Mouse (Mus musculus): ENCODE measurements around the gene Fkbp2. TPM values are rescaled to one million over a fixed set of nuclear protein-coding genes. Genes with fewer than 3 reads are reported as not detected.
"Not testable (repeated sequence)": the region's sequence is repeated elsewhere in the genome, so short reads cannot be mapped to it uniquely, and the experiment has no call there.

Gene Fkbp2
- polyA plus RNA-seq, 1 experiment from 2014 or later, result 64.2 TPM

DNA sequence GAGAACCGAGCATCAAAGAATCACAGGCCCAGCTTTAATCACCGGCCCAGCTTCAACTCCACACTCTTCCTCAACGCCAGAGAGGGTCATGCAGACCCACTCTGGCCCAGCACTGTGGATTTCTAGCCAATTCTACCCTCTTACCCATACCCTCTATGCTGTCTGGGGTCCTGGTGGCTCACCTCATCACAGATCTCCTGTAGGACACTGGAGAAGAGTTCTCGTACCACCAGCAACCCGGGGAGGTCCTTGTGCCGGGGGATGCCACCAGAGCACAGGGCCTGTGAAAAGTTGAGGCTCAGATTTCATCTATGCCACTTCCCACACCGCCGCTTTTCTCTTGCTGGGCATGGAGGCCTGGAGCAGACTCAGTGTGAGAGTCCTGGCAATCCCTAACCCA, 14.2 kb upstream of the Fkbp2 start:
- peak overlapping the region; percentile 88 for H3K9ac ChIP-seq (ENCODE audit: low read length)
- H3K27me3 ChIP-seq (ENCODE audit: control insufficient read depth, insufficient read depth, low read length), result no peaks in the 10 kb centered on the region
- no peak overlapping the region for H3K27ac ChIP-seq (replicated peaks in 1 of 2; ENCODE audit: control insufficient read depth in 1 of 2, insufficient read depth in 1 of 2, low read depth in 2 of 2, low read length in 2 of 2)
- H3K9me3 ChIP-seq (ENCODE audit: control insufficient read depth, low read length), result no peaks in the 10 kb centered on the region
- no peak for ATAC-seq (ENCODE audit: insufficient number of reproducible peaks, insufficient read depth, low FRiP score, low read depth)
- peaks cover 19% of the 10 kb centered on the region for H3K36me3 ChIP-seq (ENCODE audit: control insufficient read depth, insufficient read depth, low read length)
- no peak overlapping the region for H3K4me3 ChIP-seq (ENCODE audit: control insufficient read depth in 1 of 2, insufficient read depth in 1 of 2, low read depth in 1 of 2, low read length in 2 of 2)
- H3K4me2 ChIP-seq (ENCODE audit: low read length), result peak overlapping the region; percentile 91
- peaks cover 18 to 35% of the 10 kb centered on the region in 2 experiments for H3K4me1 ChIP-seq (ENCODE audit: control insufficient read depth in 2 of 2, insufficient read depth in 2 of 2, low read length in 2 of 2)
- 90% methylated on average over 8 of the region's 8 CpGs for WGBS

DNA sequence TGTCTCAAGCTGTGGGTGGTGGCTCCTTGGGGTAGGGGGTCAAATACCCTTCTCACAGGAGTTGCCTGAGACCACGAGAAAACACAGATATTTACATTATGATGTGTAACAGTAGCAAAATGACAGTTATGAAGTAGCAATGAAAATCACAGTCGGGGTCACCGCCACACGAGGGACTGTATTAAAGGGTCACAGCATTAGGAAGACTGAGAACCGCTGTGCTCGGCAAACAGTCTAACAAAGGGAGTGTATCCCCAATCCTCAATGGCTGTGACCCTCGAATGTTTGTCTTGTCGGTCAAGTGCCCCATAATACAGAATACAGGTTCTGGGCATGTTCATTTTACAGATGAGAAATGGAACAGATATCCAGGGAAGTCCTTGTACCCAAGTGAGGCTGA, 13.7 kb upstream of the Fkbp2 start:
- Histone ChIP-seq H3K4me2 (ENCODE audit: low read length) (no peak overlapping the region), H3K27ac (replicated peaks in 1 of 2; ENCODE audit: control insufficient read depth in 1 of 2, insufficient read depth in 1 of 2, low read depth in 2 of 2, low read length in 2 of 2) (no peak overlapping the region), H3K9ac (ENCODE audit: low read length) (no peak overlapping the region), H3K36me3 (ENCODE audit: control insufficient read depth, insufficient read depth, low read length) (peaks cover 17% of the 10 kb centered on the region), H3K27me3 (ENCODE audit: control insufficient read depth, insufficient read depth, low read length) (no peaks in the 10 kb centered on the region), H3K4me3 (ENCODE audit: control insufficient read depth in 1 of 2, insufficient read depth in 1 of 2, low read depth in 1 of 2, low read length in 2 of 2) (no peak overlapping the region), H3K9me3 (ENCODE audit: control insufficient read depth, low read length) (no peaks in the 10 kb centered on the region), H3K4me1 (ENCODE audit: control insufficient read depth in 2 of 2, insufficient read depth in 2 of 2, low read length in 2 of 2) (peaks cover 18 to 35% of the 10 kb centered on the region in 2 experiments)
- 93% methylated on average over 8 of the region's 8 CpGs for WGBS
- no peak for ATAC-seq (ENCODE audit: insufficient number of reproducible peaks, insufficient read depth, low FRiP score, low read depth)

DNA sequence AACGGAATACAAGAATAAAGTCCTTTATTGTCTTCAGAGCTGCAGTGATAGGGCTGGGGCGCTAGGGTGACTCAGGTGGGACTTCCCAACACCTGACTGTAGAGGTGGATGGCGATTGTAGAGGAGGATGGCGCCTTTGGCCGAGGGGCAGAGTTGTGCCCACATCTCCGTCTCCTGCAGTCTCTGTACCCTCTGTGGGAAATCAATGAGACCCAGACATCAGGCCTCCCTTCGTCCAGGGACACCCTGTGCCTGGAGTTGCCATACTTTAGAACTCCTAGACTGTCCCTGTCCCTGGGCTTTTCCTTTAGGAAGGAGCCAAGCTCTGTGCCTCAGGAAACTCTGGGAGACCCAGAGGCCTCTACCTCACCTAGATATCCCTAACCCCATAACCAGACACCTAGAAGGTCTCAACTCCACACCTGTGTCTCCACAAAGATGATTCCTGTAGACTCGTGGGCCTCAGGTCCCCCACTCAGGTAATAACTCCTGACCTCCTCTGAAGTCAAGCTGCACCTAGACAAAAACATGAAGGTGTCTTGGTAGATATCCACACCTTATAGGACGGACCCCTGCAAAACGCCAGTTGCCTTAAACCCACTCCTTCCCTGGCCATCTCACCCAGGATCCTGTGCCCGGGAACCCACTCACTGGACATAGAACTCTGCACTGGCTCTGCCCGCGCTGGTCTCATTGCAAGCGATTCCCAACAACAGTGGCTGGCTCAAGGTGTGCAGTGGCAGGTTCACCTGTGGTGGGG, 12.9 kb upstream of the Fkbp2 start:
- peak overlapping the region; percentile 75 for H3K9ac ChIP-seq (ENCODE audit: low read length)
- H3K27me3 ChIP-seq (ENCODE audit: control insufficient read depth, insufficient read depth, low read length), result no peaks in the 10 kb centered on the region
- H3K36me3 ChIP-seq (ENCODE audit: control insufficient read depth, insufficient read depth, low read length), result peaks cover 9% of the 10 kb centered on the region; the same call in 1 of the 2 replicates
- no peak for ATAC-seq (ENCODE audit: insufficient number of reproducible peaks, insufficient read depth, low FRiP score, low read depth)
- H3K9me3 ChIP-seq (ENCODE audit: control insufficient read depth, low read length), result no peaks in the 10 kb centered on the region
- peak overlapping the region; percentile 79 to 81 for H3K27ac ChIP-seq (replicated peaks in 1 of 2; ENCODE audit: control insufficient read depth in 1 of 2, insufficient read depth in 1 of 2, low read depth in 2 of 2, low read length in 2 of 2)
- H3K4me1 ChIP-seq (ENCODE audit: control insufficient read depth in 2 of 2, insufficient read depth in 2 of 2, low read length in 2 of 2), result peaks cover 20 to 38% of the 10 kb centered on the region in 2 experiments
- peak overlapping the region; percentile 52 to 61 for H3K4me3 ChIP-seq (ENCODE audit: control insufficient read depth in 1 of 2, insufficient read depth in 1 of 2, low read depth in 1 of 2, low read length in 2 of 2)
- peak overlapping the region; percentile 78 for H3K4me2 ChIP-seq (ENCODE audit: low read length)
- WGBS, result 61% methylated on average over 14 of the region's 14 CpGs

DNA sequence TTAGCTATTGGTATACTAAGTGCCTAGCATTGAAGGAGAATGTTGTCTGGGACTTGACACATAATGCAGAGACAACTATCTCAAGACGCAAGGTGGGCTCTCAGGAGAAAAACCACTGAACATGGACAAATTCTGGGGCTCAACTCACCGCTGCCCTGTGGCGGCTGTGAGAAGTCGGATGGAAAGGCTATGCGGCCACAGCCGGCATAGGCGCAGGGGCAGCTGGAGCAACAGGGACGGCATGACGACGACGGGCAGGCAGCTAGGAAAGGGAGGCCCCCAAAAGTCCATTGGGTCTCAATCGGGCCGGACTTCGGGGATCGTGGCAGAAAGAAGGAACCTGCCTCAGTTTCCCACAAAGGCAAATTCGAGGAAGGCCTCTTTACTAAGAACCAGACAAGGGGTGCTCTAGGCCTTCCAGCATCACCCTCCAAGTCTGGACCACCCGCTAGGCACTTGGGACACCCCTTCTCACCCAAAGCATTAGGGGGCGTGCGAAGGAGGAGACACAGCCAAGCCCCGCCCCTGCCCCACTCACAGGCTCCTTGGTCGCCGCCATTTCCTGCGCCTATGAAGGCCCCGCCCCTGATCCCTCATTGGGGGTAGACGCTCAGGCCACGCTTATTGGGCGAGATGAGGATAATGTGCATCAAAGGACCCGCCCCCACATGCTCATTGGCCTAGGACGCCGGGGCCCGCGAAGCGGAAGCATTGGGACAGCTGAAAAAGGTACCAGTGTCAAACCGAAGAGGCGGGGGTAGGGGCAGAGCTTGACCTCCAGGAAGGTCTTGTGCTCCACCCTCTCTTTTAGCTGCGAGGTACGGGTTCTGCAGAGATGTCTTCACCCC, 11.9 kb upstream of the Fkbp2 start, which contains the start of gene Dnajc4:
TSS of gene Dnajc4 (minus strand) at position 562 of the 848 bp plus-strand sequence.
- Histone ChIP-seq H3K27ac (replicated peaks in 1 of 2; ENCODE audit: control insufficient read depth in 1 of 2, insufficient read depth in 1 of 2, low read depth in 2 of 2, low read length in 2 of 2) (peak within 1 kb of the TSS; percentile 79 to 81), H3K4me3 (ENCODE audit: control insufficient read depth in 1 of 2, insufficient read depth in 1 of 2, low read depth in 1 of 2, low read length in 2 of 2) (peak within 1 kb of the TSS; percentile 52 to 72), H3K9ac (ENCODE audit: low read length) (peak within 1 kb of the TSS; percentile 81), H3K36me3 (ENCODE audit: control insufficient read depth, insufficient read depth, low read length) (peaks cover 9% of the 10 kb centered on the region; the same call in 1 of the 2 replicates), H3K4me1 (ENCODE audit: control insufficient read depth in 2 of 2, insufficient read depth in 2 of 2, low read length in 2 of 2) (peaks cover 25 to 40% of the 10 kb centered on the region in 2 experiments), H3K9me3 (ENCODE audit: control insufficient read depth, low read length) (no peaks in the 10 kb centered on the region), H3K4me2 (ENCODE audit: low read length) (peak within 1 kb of the TSS; percentile 78), H3K27me3 (ENCODE audit: control insufficient read depth, insufficient read depth, low read length) (no peaks in the 10 kb centered on the region)
- 2% methylated on average over 37 of the region's 37 CpGs for WGBS
- ATAC-seq (ENCODE audit: insufficient number of reproducible peaks, insufficient read depth, low FRiP score, low read depth), result peak; percentile 89

DNA sequence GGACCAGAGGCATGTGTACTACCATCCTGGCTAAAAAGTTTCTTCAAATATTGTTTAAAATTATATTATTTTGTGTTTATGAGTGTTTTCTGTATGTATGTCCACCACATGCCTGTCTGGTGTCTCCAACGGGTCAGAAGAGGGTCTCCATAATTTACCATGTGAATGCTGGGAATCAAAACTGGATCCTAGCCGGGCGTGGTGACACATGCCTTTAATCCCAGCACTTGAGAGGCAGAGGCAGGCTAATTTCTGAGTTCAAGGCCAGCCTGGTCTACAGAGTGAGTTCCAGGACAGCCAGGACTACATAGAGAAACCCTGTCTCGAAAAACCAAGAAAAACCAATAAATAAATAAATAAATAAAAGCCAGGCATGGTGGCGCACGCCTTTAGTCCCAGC, 10.9 kb upstream of the Fkbp2 start:
- H3K4me3 ChIP-seq (ENCODE audit: control insufficient read depth in 1 of 2, insufficient read depth in 1 of 2, low read depth in 1 of 2, low read length in 2 of 2); H3K36me3 ChIP-seq (ENCODE audit: control insufficient read depth, insufficient read depth, low read length); H3K4me2 ChIP-seq (ENCODE audit: low read length); ATAC-seq (ENCODE audit: insufficient number of reproducible peaks, insufficient read depth, low FRiP score, low read depth); H3K27ac ChIP-seq (replicated peaks in 1 of 2; ENCODE audit: control insufficient read depth in 1 of 2, insufficient read depth in 1 of 2, low read depth in 2 of 2, low read length in 2 of 2); H3K9ac ChIP-seq (ENCODE audit: low read length); H3K9me3 ChIP-seq (ENCODE audit: control insufficient read depth, low read length); H3K27me3 ChIP-seq (ENCODE audit: control insufficient read depth, insufficient read depth, low read length): not testable (repeated sequence)
- whole genome bisulfite sequencing, result 88% methylated on average over 6 of the region's 6 CpGs
- H3K4me1 ChIP-seq (ENCODE audit: control insufficient read depth in 2 of 2, insufficient read depth in 2 of 2, low read length in 2 of 2), result peaks cover 21 to 35% of the 10 kb centered on the region in 2 experiments

DNA sequence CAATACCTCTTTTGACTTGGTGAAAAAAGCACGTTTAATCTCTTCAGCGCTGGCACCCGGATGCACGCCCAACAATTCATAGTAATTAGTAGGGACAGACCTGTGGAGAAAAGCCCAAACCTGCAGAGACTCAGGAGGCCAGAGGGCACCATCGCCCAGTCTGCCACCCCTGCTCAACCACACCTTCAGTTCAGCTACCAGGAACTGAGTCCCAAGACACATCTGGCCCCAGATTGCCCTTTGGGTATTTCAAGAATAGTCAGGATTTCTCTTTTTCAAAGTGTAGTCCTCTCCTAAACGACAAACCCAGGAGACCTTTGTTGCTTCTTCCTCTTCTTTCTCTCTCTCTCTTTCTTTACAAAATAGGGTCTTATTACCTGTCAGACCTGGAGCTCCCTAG, 10.4 kb upstream of the Fkbp2 start:
- Histone ChIP-seq H3K9ac (ENCODE audit: low read length) (no peak overlapping the region), H3K27me3 (ENCODE audit: control insufficient read depth, insufficient read depth, low read length) (no peaks in the 10 kb centered on the region), H3K4me1 (ENCODE audit: control insufficient read depth in 2 of 2, insufficient read depth in 2 of 2, low read length in 2 of 2) (peaks cover 24 to 40% of the 10 kb centered on the region in 2 experiments), H3K4me2 (ENCODE audit: low read length) (no peak overlapping the region), H3K9me3 (ENCODE audit: control insufficient read depth, low read length) (no peaks in the 10 kb centered on the region), H3K4me3 (ENCODE audit: control insufficient read depth in 1 of 2, insufficient read depth in 1 of 2, low read depth in 1 of 2, low read length in 2 of 2) (no peak overlapping the region), H3K36me3 (ENCODE audit: control insufficient read depth, insufficient read depth, low read length) (peaks cover 12% of the 10 kb centered on the region), H3K27ac (replicated peaks in 1 of 2; ENCODE audit: control insufficient read depth in 1 of 2, insufficient read depth in 1 of 2, low read depth in 2 of 2, low read length in 2 of 2) (no peak overlapping the region)
- WGBS, result 86% methylated on average over 6 of the region's 6 CpGs
- no peak for ATAC-seq (ENCODE audit: insufficient number of reproducible peaks, insufficient read depth, low FRiP score, low read depth)

DNA sequence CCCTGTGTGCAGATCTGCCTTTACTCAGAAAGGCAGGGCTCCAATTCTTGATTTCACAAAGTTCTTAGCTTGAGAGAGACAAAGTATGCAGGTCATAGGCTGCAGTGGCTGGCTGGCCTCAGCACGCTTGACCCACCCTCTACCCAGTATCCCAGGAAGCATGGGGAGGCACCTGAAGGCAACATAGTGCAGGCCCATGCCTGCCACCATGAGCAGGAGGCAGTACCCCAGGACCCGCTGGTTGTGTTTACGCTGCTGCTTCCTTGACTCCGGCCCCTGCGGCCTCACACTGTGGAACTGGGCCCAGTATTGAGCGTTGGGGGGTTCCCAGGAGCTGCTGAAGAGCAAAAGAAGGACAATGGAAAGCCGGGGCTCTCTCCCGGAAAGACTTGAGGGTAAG, 8.9 kb upstream of the Fkbp2 start:
- Histone ChIP-seq H3K27me3 (ENCODE audit: control insufficient read depth, insufficient read depth, low read length) (no peaks in the 10 kb centered on the region), H3K9me3 (ENCODE audit: control insufficient read depth, low read length) (no peaks in the 10 kb centered on the region), H3K9ac (ENCODE audit: low read length) (no peak overlapping the region), H3K36me3 (ENCODE audit: control insufficient read depth, insufficient read depth, low read length) (peaks cover 25% of the 10 kb centered on the region), H3K27ac (replicated peaks in 1 of 2; ENCODE audit: control insufficient read depth in 1 of 2, insufficient read depth in 1 of 2, low read depth in 2 of 2, low read length in 2 of 2) (no peak overlapping the region), H3K4me2 (ENCODE audit: low read length) (no peak overlapping the region), H3K4me3 (ENCODE audit: control insufficient read depth in 1 of 2, insufficient read depth in 1 of 2, low read depth in 1 of 2, low read length in 2 of 2) (no peak overlapping the region), H3K4me1 (ENCODE audit: control insufficient read depth in 2 of 2, insufficient read depth in 2 of 2, low read length in 2 of 2) (peaks cover 16 to 30% of the 10 kb centered on the region in 2 experiments)
- no peak for ATAC-seq (ENCODE audit: insufficient number of reproducible peaks, insufficient read depth, low FRiP score, low read depth)
- 90% methylated on average over 8 of the region's 8 CpGs for WGBS

Data from heart, embryonic 14.5 days (tissue).